Mouse (Mus musculus) E14TG2a.4 (cell line): ENCODE data around the gene Dock10.

Experiments
- CTCF ChIP-seq: conservative IDR thresholded peaks from 2 replicates; pipeline ENCODE4 v1.5.1; 2014; ENCODE audit warnings: low read length
- NANOG ChIP-seq: IDR thresholded peaks from 2 replicates; pipeline ENCODE4 v1.6.1; 2014; ENCODE audit warnings: borderline replicate concordance, low read length, mixed read lengths
- POU5F1 ChIP-seq: IDR thresholded peaks from 2 replicates; pipeline ENCODE4 v1.6.1; 2014; ENCODE audit warnings: low read length, borderline replicate concordance

- TF ChIP-seq CTCF (no peak), NANOG (no peak), POU5F1 (no peak)
Measured at GRCm38 (mm10) chr1:80755296-80756059, 2.8 kb downstream of the Dock10 start.
